Mouse (Mus musculus) CH12.LX (cell line): ENCODE data around the gene Vwce.

Experiments
- CTCF ChIP-seq, 2 experiments: IDR thresholded peaks in 1 of 2; conservative IDR thresholded peaks in 1 of 2; 2 replicates each; pipeline ENCODE4 v1.5.1; 2011 to 2012; ENCODE audit warnings: low read depth in 2 of 2, low read length in 2 of 2, improper control_type of control experiment in 1 of 2, inconsistent platforms in 1 of 2, mild to moderate bottlenecking in 1 of 2, moderate library complexity in 1 of 2
- EP300 ChIP-seq: IDR thresholded peaks from 2 replicates; pipeline ENCODE4 v1.6.1; 2011; ENCODE audit warnings: low read length, improper control_type of control experiment
- JUN ChIP-seq: IDR thresholded peaks from 2 replicates; pipeline ENCODE4 v1.6.1; 2011; ENCODE audit warnings: low read depth, mild to moderate bottlenecking, low read length, improper control_type of control experiment, moderate library complexity; ENCODE audit not compliant: insufficient read depth
- POLR2A ChIP-seq: IDR thresholded peaks from 2 replicates; pipeline ENCODE4 v1.6.1; 2011; ENCODE audit warnings: low read depth, mild to moderate bottlenecking, improper control_type of control experiment, low read length
- ZKSCAN1 ChIP-seq: IDR thresholded peaks from 2 replicates; pipeline ENCODE4 v1.6.1; 2012; ENCODE audit warnings: low read depth, inconsistent platforms, low read length, improper control_type of control experiment, borderline replicate concordance

DNA sequence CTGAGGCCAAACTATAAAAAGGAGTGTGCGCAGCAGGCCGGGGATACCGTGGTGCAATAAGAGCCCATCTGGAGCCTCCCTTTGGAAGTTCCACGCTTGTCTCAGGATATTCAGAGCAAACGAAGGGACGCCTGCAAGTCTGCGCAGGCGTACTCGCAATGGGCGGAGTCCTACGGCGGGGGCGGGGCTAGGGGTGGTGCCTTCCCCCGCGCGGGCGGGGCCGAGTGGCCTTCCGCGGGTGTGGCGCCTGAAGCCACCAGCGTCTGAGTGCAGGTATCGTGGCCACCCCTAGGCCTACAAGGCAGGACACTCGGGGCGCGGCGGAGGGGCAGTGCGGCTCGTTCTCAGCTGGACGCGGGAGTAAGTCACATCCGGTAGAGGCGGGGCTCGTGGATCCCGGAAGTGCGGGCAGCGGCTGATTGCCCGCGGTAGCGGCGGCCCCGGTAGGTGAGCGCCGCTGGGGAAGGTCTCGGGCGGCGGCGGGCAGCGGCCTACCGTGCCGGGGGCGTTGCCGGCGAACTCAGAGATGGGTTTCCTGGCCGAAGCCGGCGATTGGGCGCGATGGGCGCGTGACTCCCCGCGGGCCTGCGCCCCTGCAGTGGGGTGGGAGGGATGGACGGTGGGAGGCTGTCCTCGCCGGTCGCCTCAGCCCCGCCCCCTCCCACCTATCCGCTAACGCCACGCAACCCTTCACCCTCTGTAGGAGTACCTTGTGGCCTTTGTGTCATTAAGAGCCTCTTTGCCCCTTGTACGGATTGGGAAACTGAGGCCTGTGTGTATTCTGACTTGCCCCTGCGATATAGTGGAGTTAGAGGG is 54.7 kb downstream of the Vwce start, which contains the start of gene Vps37c:
- TF ChIP-seq POLR2A, result peak; percentile 63
- TF ChIP-seq CTCF (conservative IDR thresholded peaks at IDR 0.05 in 1 of 2, IDR thresholded peaks at IDR 0.05 in 1 of 2; ENCODE audit: low read depth in 2 of 2, low read length in 2 of 2), result no peak
- TF ChIP-seq ZKSCAN1, result no peak
- TF ChIP-seq EP300, result no peak
- TF ChIP-seq JUN, result no peak
